Comparison of ENCODE assay signal across 13 mouse cellular contexts in the genomic region with DNA sequence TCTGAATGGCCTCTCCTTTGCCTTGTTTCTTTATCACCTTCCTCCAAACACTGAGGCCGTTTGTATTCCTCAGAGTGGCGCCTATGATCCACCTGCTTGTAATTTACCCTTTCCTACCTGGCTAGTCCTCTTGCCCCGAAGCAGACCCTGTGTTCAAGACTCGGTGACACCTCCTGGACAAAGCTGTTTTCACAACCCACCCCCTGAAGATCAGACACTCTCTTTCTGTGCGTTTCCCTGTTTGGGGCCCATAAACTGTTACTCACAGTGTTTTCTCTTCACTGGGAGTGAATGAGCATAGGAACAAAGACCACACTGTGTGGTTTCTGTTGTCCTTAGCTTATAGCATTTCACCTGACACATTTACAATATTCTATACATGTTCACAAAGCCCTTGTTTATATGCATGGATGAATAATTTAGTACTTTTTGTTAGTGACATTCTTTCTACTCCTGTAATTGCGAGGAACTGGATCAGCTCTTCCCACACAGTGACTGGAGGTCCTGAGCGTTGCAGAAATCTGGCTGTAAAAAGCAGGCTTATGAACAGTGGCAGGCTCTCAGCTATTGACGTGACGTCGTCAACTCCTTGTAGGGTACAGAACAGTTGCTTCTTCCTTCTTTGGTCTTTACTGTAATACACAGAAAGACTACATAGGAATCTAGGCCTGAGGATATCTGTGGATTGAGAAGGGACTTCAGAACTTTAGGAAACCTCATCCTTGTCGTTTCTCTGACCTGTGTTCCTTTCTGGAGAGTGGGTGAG.
DNase-seq lines count a peak whose midpoint lies in the region; ATAC-seq lines count a peak whose summit lies in the region.
"Had no signal": no experiment of that assay in that cellular context is flagged by ENCODE, and none has a peak within 500 bp of the region (broad histone marks: within the 10 kb centered on the region; RNA-seq: fewer than 3 reads in every experiment).

No protein-coding gene starts in this region.

- DNase-seq in kidney, postnatal 14 days, result no peak
- DNase-seq in brain, adult 2 months (ENCODE audit: low read depth, low spot score), result peak; percentile 19
- no peak for DNase-seq in yolk sac, embryonic 10.5 days (ENCODE audit: low spot score)
- no peak for DNase-seq in adrenal gland, adult 2 months
- DNase-seq: cerebellum, postnatal 36 days; right cerebral cortex, postnatal 4 days had no signal

- H3K27me3 ChIP-seq in kidney, embryonic 14.5 days (ENCODE audit: control insufficient read depth, insufficient read depth, low read length), result no peaks in the 10 kb centered on the region
- H3K27me3 ChIP-seq in embryonic facial prominence, embryonic 12.5 days, result no peaks in the 10 kb centered on the region
- H3K27me3 ChIP-seq in limb, embryonic 13.5 days, result no peaks in the 10 kb centered on the region
- H3K27me3 ChIP-seq: CH12.LX, Patski had no signal

- H3K9ac ChIP-seq in kidney, embryonic 14.5 days (ENCODE audit: low read depth, low read length), result no peak overlapping the region
- no peak overlapping the region for H3K9ac ChIP-seq in embryonic facial prominence, embryonic 12.5 days
- H3K9ac ChIP-seq in limb, embryonic 13.5 days, result no peak overlapping the region
- H3K9ac ChIP-seq: liver, embryonic 14.5 days had no signal

- H3K36me3 ChIP-seq in kidney, embryonic 14.5 days (ENCODE audit: control insufficient read depth, insufficient read depth, low read length), result no peaks in the 10 kb centered on the region
- no peaks in the 10 kb centered on the region for H3K36me3 ChIP-seq in embryonic facial prominence, embryonic 12.5 days
- H3K36me3 ChIP-seq in limb, embryonic 13.5 days, result no peaks in the 10 kb centered on the region

- no peaks in the 10 kb centered on the region for H3K9me3 ChIP-seq in kidney, embryonic 14.5 days (ENCODE audit: control insufficient read depth, low read length)
- H3K9me3 ChIP-seq in embryonic facial prominence, embryonic 12.5 days, result no peaks in the 10 kb centered on the region
- H3K9me3 ChIP-seq in limb, embryonic 13.5 days, result no peaks in the 10 kb centered on the region

- 46% methylated on average over 11 of the region's 11 CpGs for WGBS in kidney, embryonic 14.5 days
- WGBS in embryonic facial prominence, embryonic 12.5 days, result 54% methylated on average over 11 of the region's 11 CpGs
- WGBS in limb, embryonic 13.5 days, result 38% methylated on average over 11 of the region's 11 CpGs

- H3K4me3 ChIP-seq in kidney, embryonic 14.5 days (ENCODE audit: low read length), result no peak overlapping the region
- H3K4me3 ChIP-seq in embryonic facial prominence, embryonic 12.5 days, result no peak overlapping the region
- H3K4me3 ChIP-seq in limb, embryonic 13.5 days, result no peak overlapping the region
- H3K4me3 ChIP-seq: erythroblast, embryonic 14.5 days had no signal

- peaks cover 40% of the 10 kb centered on the region for H3K4me1 ChIP-seq in kidney, embryonic 14.5 days (ENCODE audit: control insufficient read depth, insufficient read depth, low read length)
- peaks cover 49% of the 10 kb centered on the region for H3K4me1 ChIP-seq in embryonic facial prominence, embryonic 12.5 days
- H3K4me1 ChIP-seq in limb, embryonic 13.5 days, result peaks cover 54% of the 10 kb centered on the region

- peak overlapping the region; percentile 26; the same call in 1 of the 2 replicates for H3K27ac ChIP-seq in kidney, embryonic 14.5 days (ENCODE audit: low read depth, low read length)
- H3K27ac ChIP-seq in embryonic facial prominence, embryonic 12.5 days, result peak overlapping the region; percentile 90
- H3K27ac ChIP-seq in limb, embryonic 13.5 days, result peak overlapping the region; percentile 84
- H3K27ac ChIP-seq: liver, embryonic 14.5 days had no signal

- H3K4me2 ChIP-seq in kidney, embryonic 14.5 days (replicated peaks; ENCODE audit: low read depth, low read length), result no peak overlapping the region
- H3K4me2 ChIP-seq in embryonic facial prominence, embryonic 12.5 days (replicated peaks), result no peak overlapping the region
- H3K4me2 ChIP-seq in limb, embryonic 13.5 days (replicated peaks), result no peak overlapping the region

- no peak for ATAC-seq in kidney, embryonic 14.5 days (ENCODE audit: low FRiP score, low TSS enrichment)
- ATAC-seq in embryonic facial prominence, embryonic 12.5 days (ENCODE audit: insufficient number of reproducible peaks, insufficient read depth, low FRiP score, low TSS enrichment), result no peak
- no peak for ATAC-seq in limb, embryonic 13.5 days (ENCODE audit: low FRiP score, low read depth)
- ATAC-seq: Patski had no signal

Comparison
In these comparisons a context has a peak if more than half of its experiments do, and no peak if none do; other contexts are left out.
1. H3K27ac ChIP-seq: peak in every context shown above with its lines; median percentile 90 in embryonic facial prominence, embryonic 12.5 days; 84 in limb, embryonic 13.5 days; 26 in kidney, embryonic 14.5 days.